9 mouse cellular contexts compared by ENCODE assay signal in genomic region chr11:35119360-35119759, GRCm38 (mm10). TPM values are rescaled to one million over a fixed set of nuclear protein-coding genes. Genes with fewer than 3 reads are reported as not detected.
DNase-seq lines count a peak whose midpoint lies in the region; ATAC-seq lines count a peak whose summit lies in the region.
"Had no signal": no experiment of that assay in that cellular context is flagged by ENCODE, and none has a peak within 500 bp of the region (broad histone marks: within the 10 kb centered on the region; RNA-seq: fewer than 3 reads in every experiment).

No protein-coding gene starts in this region.

- no peak overlapping the region for H3K9ac ChIP-seq in intestine, embryonic 14.5 days (ENCODE audit: low read length)
- no peak overlapping the region for H3K9ac ChIP-seq in intestine, embryonic 16.5 days (ENCODE audit: low read depth, low read length)
- H3K9ac ChIP-seq in heart, embryonic 16.5 days (ENCODE audit: low read length) = no peak overlapping the region

- peak; percentile 73 for DNase-seq in intestine, embryonic 14.5 days (ENCODE audit: low spot score)
- DNase-seq in adrenal gland, adult 8-10 months = peak; percentile 80
- peak; percentile 87 for DNase-seq in embryonic facial prominence, embryonic 10.5 days (ENCODE audit: low spot score)
- peak; percentile 76 to 81 for DNase-seq in left cerebral cortex, postnatal 25 days (ENCODE audit: low spot score in 2 of 2)
- peak; percentile 72 for DNase-seq in ovary, postnatal 36 days (ENCODE audit: low spot score)
- peak; percentile 56 for DNase-seq in urinary bladder, adult 2 months (ENCODE audit: low spot score)

- peaks cover 15% of the 10 kb centered on the region for H3K4me1 ChIP-seq in intestine, embryonic 14.5 days (replicated peaks; ENCODE audit: control insufficient read depth, insufficient read depth, low read length)
- H3K4me1 ChIP-seq in intestine, embryonic 16.5 days (ENCODE audit: control insufficient read depth, insufficient read depth, low read length) = peaks cover 23% of the 10 kb centered on the region
- H3K4me1 ChIP-seq in embryonic facial prominence, embryonic 10.5 days = peaks cover 56% of the 10 kb centered on the region
- H3K4me1 ChIP-seq in heart, embryonic 16.5 days (ENCODE audit: control insufficient read depth, insufficient read depth, low read length) = peaks cover 12% of the 10 kb centered on the region; the same call in 1 of the 2 replicates

- no peak overlapping the region for H3K27ac ChIP-seq in intestine, embryonic 14.5 days (ENCODE audit: low read depth)
- no peak overlapping the region for H3K27ac ChIP-seq in intestine, embryonic 16.5 days (ENCODE audit: low read length)
- H3K27ac ChIP-seq in embryonic facial prominence, embryonic 10.5 days (replicated peaks) = peak overlapping the region; percentile 60
- H3K27ac ChIP-seq in heart, embryonic 16.5 days (ENCODE audit: low read length) = no peak overlapping the region

- intact Hi-C loops in left cerebral cortex, postnatal 25 days (cut with DNase I) = loop anchor here (1.0 to 5.0 kb wide), 3 partner anchors 237 to 332 kb away; no protein-coding TSS in a partner anchor

- H3K36me3 ChIP-seq in intestine, embryonic 14.5 days (ENCODE audit: control insufficient read depth, insufficient read depth, low read length) = no peaks in the 10 kb centered on the region
- H3K36me3 ChIP-seq in intestine, embryonic 16.5 days (ENCODE audit: control insufficient read depth, insufficient read depth, low read length) = no peaks in the 10 kb centered on the region
- no peaks in the 10 kb centered on the region for H3K36me3 ChIP-seq in embryonic facial prominence, embryonic 10.5 days (replicated peaks)
- no peaks in the 10 kb centered on the region for H3K36me3 ChIP-seq in heart, embryonic 16.5 days (ENCODE audit: control insufficient read depth, insufficient read depth)

- ATAC-seq in intestine, embryonic 14.5 days (replicated peaks; ENCODE audit: low FRiP score, low TSS enrichment, low read depth) = no peak
- ATAC-seq in intestine, embryonic 16.5 days = no peak
- ATAC-seq in heart, embryonic 16.5 days (replicated peaks; ENCODE audit: extremely low read depth, insufficient read depth, low FRiP score) = 0 out of 2 replicates have a peak, but pooled peaks have one; percentile 32

- 0 out of 2 replicates have a peak, but pooled peaks cover 14% of the 10 kb centered on the region for H3K27me3 ChIP-seq in intestine, embryonic 14.5 days (replicated peaks; ENCODE audit: control insufficient read depth, insufficient read depth, low read length)
- H3K27me3 ChIP-seq in intestine, embryonic 16.5 days (replicated peaks; ENCODE audit: control insufficient read depth, insufficient read depth, low read length) = peaks cover 26% of the 10 kb centered on the region
- peaks cover 51% of the 10 kb centered on the region for H3K27me3 ChIP-seq in embryonic facial prominence, embryonic 10.5 days (replicated peaks; ENCODE audit: low read depth, poor library complexity, severe bottlenecking)
- peaks cover 35% of the 10 kb centered on the region for H3K27me3 ChIP-seq in heart, embryonic 16.5 days (ENCODE audit: control insufficient read depth, insufficient read depth, low read length)

- no peaks in the 10 kb centered on the region for H3K9me3 ChIP-seq in intestine, embryonic 14.5 days (ENCODE audit: control insufficient read depth, low read length)
- H3K9me3 ChIP-seq in intestine, embryonic 16.5 days (ENCODE audit: control insufficient read depth, low read length) = no peaks in the 10 kb centered on the region
- H3K9me3 ChIP-seq in embryonic facial prominence, embryonic 10.5 days = no peaks in the 10 kb centered on the region
- H3K9me3 ChIP-seq in heart, embryonic 16.5 days (replicated peaks; ENCODE audit: control insufficient read depth, low read length) = no peaks in the 10 kb centered on the region

- H3K4me3 ChIP-seq in intestine, embryonic 14.5 days (ENCODE audit: low read depth, low read length) = no peak overlapping the region
- no peak overlapping the region for H3K4me3 ChIP-seq in intestine, embryonic 16.5 days (ENCODE audit: low read length)
- no peak overlapping the region for H3K4me3 ChIP-seq in embryonic facial prominence, embryonic 10.5 days
- no peak overlapping the region for H3K4me3 ChIP-seq in heart, embryonic 16.5 days (ENCODE audit: low read length)
- H3K4me3 ChIP-seq: myocyte had no signal

- H3K4me2 ChIP-seq in intestine, embryonic 14.5 days (ENCODE audit: low read length) = no peak overlapping the region
- H3K4me2 ChIP-seq in intestine, embryonic 16.5 days (ENCODE audit: low read depth, low read length) = no peak overlapping the region
- no peak overlapping the region for H3K4me2 ChIP-seq in heart, embryonic 16.5 days (ENCODE audit: low read depth, low read length)

- 11% methylated on average over 6 of the region's 6 CpGs for WGBS in intestine, embryonic 14.5 days
- WGBS in intestine, embryonic 16.5 days = 18% methylated on average over 6 of the region's 6 CpGs
- WGBS in embryonic facial prominence, embryonic 10.5 days = 7% methylated on average over 6 of the region's 6 CpGs
- 6% methylated on average over 6 of the region's 6 CpGs for WGBS in heart, embryonic 16.5 days

RNA-seq across cellular contexts. Expression of gene Slit3, which starts 1.7 kb away (rescaled TPM):
- 20.8 and 27.6 TPM in 2 replicates for polyA plus RNA-seq in intestine, embryonic 14.5 days (2014; fragmentation: Nextera tagmentation; extraction: Ambion mirVana)
- 5.8 and 5.9 TPM in 2 replicates for polyA plus RNA-seq in intestine, embryonic 16.5 days (2015; fragmentation: Nextera tagmentation; extraction: Ambion mirVana)
- 10 to 100 TPM; 40.6 to 73.5 (median 56.6) TPM for total RNA-seq in adrenal gland, adult 8-10 months (2022)
- 12.6 and 23.6 TPM in 2 replicates for polyA plus RNA-seq in embryonic facial prominence, embryonic 10.5 days (2016; fragmentation: Nextera tagmentation; extraction: Ambion mirVana)
- polyA plus RNA-seq in heart, embryonic 16.5 days (2015; fragmentation: Nextera tagmentation; extraction: Ambion mirVana) = 7.8 and 10.8 TPM in 2 replicates
- 10 to 100 TPM; 56.9 to 64.1 TPM for total RNA-seq in left cerebral cortex, postnatal 25 days (2021)
- 36.3 and 63.2 TPM in 2 replicates for polyA plus RNA-seq in urinary bladder, adult 2 months (2012; rRNA removed)
- polyA plus RNA-seq: myocyte had no signal
